Mouse (Mus musculus) CD8-positive naive resting alpha-beta T cell, adult 2 months (primary cell): ENCODE measurements around the gene Emc10.
A peak's percentile ranks its signal among the peaks of the same experiment; 100 is the strongest.

Experiments
- DNase-seq, 2 experiments: peaks; one replicate each; pipeline ENCODE4 v3.0.0; 2022; ENCODE audit warnings: low read depth in 2 of 2, low spot score in 2 of 2

Gene Emc10

GRCm38 (mm10) chr7:44486927-44487575, 9.3 kb downstream of the Emc10 start:
- DNase-seq = no peak

- no peak for DNase-seq
These were observed 10.6 kb downstream of the Emc10 start for GRCm38 (mm10) chr7:44485572-44486195.

GRCm38 (mm10) chr7:44484841-44485571, 11.3 kb downstream of the Emc10 start:
- peak; percentile 48 to 67 for DNase-seq

- no peak for DNase-seq
These were observed 12.2 kb downstream of the Emc10 start for GRCm38 (mm10) chr7:44484109-44484508.

GRCm38 (mm10) chr7:44482836-44483435, 13.4 kb downstream of the Emc10 start:
- DNase-seq = no peak

- no peak for DNase-seq
These were observed 21.2 kb downstream of the Emc10 start for GRCm38 (mm10) chr7:44475046-44475614.

- no peak for DNase-seq
These were observed 21.9 kb downstream of the Emc10 start for GRCm38 (mm10) chr7:44474419-44474818.

GRCm38 (mm10) chr7:44472961-44473646, 23.2 kb downstream of the Emc10 start:
- DNase-seq = no peak

GRCm38 (mm10) chr7:44472558-44472885, 23.8 kb downstream of the Emc10 start:
- no peak for DNase-seq

- no peak for DNase-seq
These were observed 24.3 kb downstream of the Emc10 start for GRCm38 (mm10) chr7:44471880-44472557.

GRCm38 (mm10) chr7:44470696-44471612, 25.4 kb downstream of the Emc10 start:
- no peak for DNase-seq

GRCm38 (mm10) chr7:44469677-44470675, 26.4 kb downstream of the Emc10 start:
- DNase-seq = no peak

- DNase-seq = no peak
These were observed 27.6 kb downstream of the Emc10 start for GRCm38 (mm10) chr7:44468644-44469285.

GRCm38 (mm10) chr7:44467811-44468411, 28.4 kb downstream of the Emc10 start, which contains the start of gene Josd2:
Gene Josd2 (plus strand): TSS chr7:44467980.
- peak; percentile 82 to 89 for DNase-seq

GRCm38 (mm10) chr7:44466888-44467311, 29.4 kb downstream of the Emc10 start:
- no peak for DNase-seq

- no peak for DNase-seq
These were observed 30.1 kb downstream of the Emc10 start for GRCm38 (mm10) chr7:44466006-44466887.
